Mouse (Mus musculus): ENCODE data around the gene Dlat.

GRCm38 (mm10) chr9:50632016-50632688 is 27.4 kb downstream of the Dlat start:
- TF ChIP-seq CTCF (IDR thresholded peaks at IDR 0.05; ENCODE audit: borderline replicate concordance, extremely low read depth, insufficient read depth, insufficient read length), result no peak
- no peak for TF ChIP-seq POLR2A (IDR thresholded peaks at IDR 0.05; ENCODE audit: borderline replicate concordance, extremely low read depth, insufficient read depth, insufficient read length, poor library complexity, severe bottlenecking)
